Mouse (Mus musculus) Patski (cell line): ENCODE measurements around the gene Sebox. TPM values are rescaled to one million over a fixed set of nuclear protein-coding genes. Genes with fewer than 3 reads are reported as not detected.

Source experiments
- ATAC-seq: fragments of 100-300 bp; one replicate; pipeline ENCODE4 v1.8.0; 2021
- CTCF ChIA-PET: fragments of 350-600 bp; sonication (Branson Sonifier 250); formaldehyde crosslinking; loops from one replicate; lab custom pipeline; 2022; ENCODE audit warnings: inconsistent platforms; lab: Charles Lee
- POLR2A ChIA-PET: fragments of 350-600 bp; sonication (Branson Sonifier 250); formaldehyde crosslinking; loops from one replicate; lab custom pipeline; 2022; ENCODE audit warnings: antibody characterized with exemption, inconsistent platforms; lab: Charles Lee
- DNase-seq: peaks from one replicate; pipeline ENCODE4 v3.0.0-alpha.2; 2011; ENCODE audit warnings: low read depth, low spot score
- H3K27me3 ChIP-seq: fragments of 371-371 bp; one replicate; pipeline ENCODE4 v1.5.1; 2021
- CTCF ChIP-seq: fragments of 100-300 bp; IDR thresholded peaks from one replicate; pipeline ENCODE4 v1.5.1; 2021
- in situ Hi-C: fragments of 300-500 bp; cut with MboI; formaldehyde crosslinking; loops from 3 replicates; pipeline ENCODE4 v1.11.1; 2018; ENCODE audit warnings: low pct_unique_long_range_greater_than_20kb, mixed read lengths
- polyA plus RNA-seq: library from polyadenylated mRNA; unstranded; gene quantifications from one replicate; pipeline ENCODE4 v1.2.3, GENCODE M21; 2021

Sebox gene
- polyA plus RNA-seq, 1 experiment from 2014 or later, result not detected

GRCm38 (mm10) chr11:78465568-78466180 lies 37.6 kb upstream of the Sebox start, which contains the start of gene Slc46a1:
Slc46a1 (plus strand) TSS chr11:78465697.
- no peak for TF ChIP-seq CTCF
- ATAC-seq, result peak; percentile 76
- ChIA-PET POLR2A (interaction anchor here (1.1 to 1.2 kb wide), 3 partner anchors 10 to 37 kb away, joined by 3 to 5 read pairs (median 5); partner anchors contain the start of genes Sarm1 and Sebox), CTCF (interaction anchor here (0.9 to 1.7 kb wide), 4 partner anchors 10 to 23 kb away, joined by 3 to 8 read pairs (median 4); no protein-coding TSS in a partner anchor)
- in situ Hi-C loops, result no loop called here
- DNase-seq, result no peak
- H3K27me3 ChIP-seq, result no peaks in the 10 kb centered on the region

- DNase-seq, result no peak
- no peak for ATAC-seq
- POLR2A ChIA-PET, result interaction anchor here (1.1 to 1.2 kb wide), 3 partner anchors 11 to 37 kb away, joined by 3 to 5 read pairs (median 5); partner anchors contain the start of genes Sarm1 and Sebox
- CTCF ChIA-PET, result interaction anchor here (1.6 to 1.7 kb wide), 2 partner anchors 10 to 12 kb away, joined by 5 to 8 read pairs; no protein-coding TSS in a partner anchor
- no peak for TF ChIP-seq CTCF
- in situ Hi-C loops, result no loop called here
- H3K27me3 ChIP-seq, result no peaks in the 10 kb centered on the region
Observed at GRCm38 (mm10) chr11:78466242-78466912, 36.9 kb upstream of the Sebox start.

- no peak for ATAC-seq
- CTCF ChIA-PET, result interaction anchor here (1.2 kb wide), 1 partner anchor 11 kb away, joined by 3 read pairs; no protein-coding TSS in a partner anchor
- POLR2A ChIA-PET, result no interaction called here
Observed at GRCm38 (mm10) chr11:78467515-78467914, 35.7 kb upstream of the Sebox start.

GRCm38 (mm10) chr11:78467932-78468331 lies 35.3 kb upstream of the Sebox start:
- H3K27me3 ChIP-seq, result no peaks in the 10 kb centered on the region
- DNase-seq (no peak), ATAC-seq (no peak)
- ChIA-PET CTCF (interaction anchor here (1.2 kb wide), 1 partner anchor 12 kb away, joined by 3 read pairs; no protein-coding TSS in a partner anchor), POLR2A (interaction anchor here (0.5 kb wide), 1 partner anchor 10 kb away, joined by 3 read pairs; no protein-coding TSS in a partner anchor)
- no peak for TF ChIP-seq CTCF
- in situ Hi-C loops, result no loop called here

More at GRCm38 (mm10) chr11:78467515-78467914, 35.7 kb upstream of the Sebox start:
- in situ Hi-C loops, result no loop called here
- no peaks in the 10 kb centered on the region for H3K27me3 ChIP-seq
- DNase-seq, result no peak
- no peak for TF ChIP-seq CTCF

- no peak for DNase-seq
- TF ChIP-seq CTCF, result no peak
- no peak for ATAC-seq
- no peaks in the 10 kb centered on the region for H3K27me3 ChIP-seq
- CTCF ChIA-PET, result no interaction called here
- in situ Hi-C loops, result no loop called here
- POLR2A ChIA-PET, result interaction anchor here (0.6 kb wide), 1 partner anchor 141 kb away, joined by 9 read pairs; no protein-coding TSS in a partner anchor
Observed at GRCm38 (mm10) chr11:78471326-78472103, 31.7 kb upstream of the Sebox start.

- no peak for DNase-seq
- TF ChIP-seq CTCF, result no peak
- in situ Hi-C loops, result no loop called here
- no peak for ATAC-seq
- ChIA-PET POLR2A (no interaction called here), CTCF (no interaction called here)
- no peaks in the 10 kb centered on the region for H3K27me3 ChIP-seq
Observed at GRCm38 (mm10) chr11:78475289-78475688, 28.0 kb upstream of the Sebox start.

- DNase-seq, result no peak
- in situ Hi-C loops, result no loop called here
- H3K27me3 ChIP-seq, result no peaks in the 10 kb centered on the region
- ChIA-PET CTCF (interaction anchor here (1.4 kb wide), 1 partner anchor 14 kb away, joined by 5 read pairs; the partner anchor contains the start of gene Sarm1), POLR2A (interaction anchor here (0.6 kb wide), 1 partner anchor 12 kb away, joined by 3 read pairs; no protein-coding TSS in a partner anchor)
- no peak for TF ChIP-seq CTCF
- no peak for ATAC-seq
Observed at GRCm38 (mm10) chr11:78483639-78484038, 19.6 kb upstream of the Sebox start.

- DNase-seq, result no peak
- peaks cover 4% of the 10 kb centered on the region for H3K27me3 ChIP-seq
- TF ChIP-seq CTCF, result peak; percentile 88
- POLR2A ChIA-PET, result interaction anchor here (1.1 to 1.8 kb wide), 2 partner anchors 10 to 62 kb away, joined by 3 to 6 read pairs; partner anchors contain the start of genes Sarm1 and Tmem97
- CTCF ChIA-PET, result interaction anchor here (1.3 kb wide), 1 partner anchor 23 kb away, joined by 3 read pairs; the partner anchor contains the start of gene Slc46a1
- ATAC-seq, result no peak
- in situ Hi-C loops, result no loop called here
Observed at GRCm38 (mm10) chr11:78488168-78488567, 15.1 kb upstream of the Sebox start.

GRCm38 (mm10) chr11:78490781-78491241 lies 12.4 kb upstream of the Sebox start:
- CTCF ChIA-PET, result interaction anchor here (1.2 kb wide), 1 partner anchor 74 kb away, joined by 3 read pairs; no protein-coding TSS in a partner anchor
- TF ChIP-seq CTCF, result no peak
- ATAC-seq, result peak; percentile 34
- in situ Hi-C loops, result no loop called here
- POLR2A ChIA-PET, result no interaction called here
- no peak for DNase-seq
- peaks cover 21% of the 10 kb centered on the region for H3K27me3 ChIP-seq
